Mouse (Mus musculus): ENCODE results near the gene Serpinb2. TPM values are rescaled to one million over a fixed set of nuclear protein-coding genes. Genes with fewer than 3 reads are reported as not detected.
A peak's percentile ranks its signal among the peaks of the same experiment; 100 is the strongest.

Gene Serpinb2
- total and polyA plus RNA-seq, 2 experiments from 2014 or later, result 0.07 to 0.22 TPM

DNA sequence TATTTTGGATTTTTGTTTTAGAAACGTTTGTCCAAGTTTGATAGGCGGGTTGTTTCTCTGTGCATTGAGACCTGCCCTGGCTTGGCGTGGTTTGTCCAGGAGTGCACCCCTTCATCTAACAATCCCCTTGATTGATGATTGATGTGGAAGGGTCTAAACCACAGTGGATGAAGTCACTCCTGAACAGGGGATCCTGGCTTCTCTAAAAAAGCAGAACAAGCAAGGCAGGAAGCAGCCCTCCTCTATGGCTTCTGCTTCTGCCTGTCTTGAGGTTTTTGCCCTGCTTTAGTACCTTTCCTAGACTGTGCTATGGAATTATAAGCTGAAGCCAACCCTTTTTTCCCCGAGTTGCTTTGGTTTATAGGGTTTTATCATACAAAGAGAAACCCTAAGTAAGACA is 14.4 kb downstream of the Serpinb2 start:
- no peaks in the 10 kb centered on the region for H3K27me3 ChIP-seq (ENCODE audit: insufficient read depth, low read length)
- no peak for DNase-seq (ENCODE audit: low spot score)
- no peak overlapping the region for H3K9ac ChIP-seq (replicated peaks; ENCODE audit: low read length, poor library complexity, severe bottlenecking)
- no peak for TF ChIP-seq CTCF (IDR thresholded peaks at IDR 0.05)
- H3K27ac ChIP-seq (ENCODE audit: low read depth, low read length), result no peak overlapping the region
- no peaks in the 10 kb centered on the region for H3K36me3 ChIP-seq (ENCODE audit: insufficient read depth, low read length)
- no peaks in the 10 kb centered on the region for H3K9me3 ChIP-seq (ENCODE audit: low read length)
- H3K4me3 ChIP-seq (ENCODE audit: low read depth, low read length), result no peak overlapping the region
- H3K4me1 ChIP-seq (ENCODE audit: insufficient read depth, low read length), result no peaks in the 10 kb centered on the region
- H3K4me2 ChIP-seq (ENCODE audit: low read depth, low read length, poor library complexity, severe bottlenecking), result no peak overlapping the region
- ATAC-seq (ENCODE audit: low FRiP score), result no peak
- 80% methylated on average over 4 of the region's 4 CpGs for WGBS

- no peak overlapping the region for H3K9ac ChIP-seq (replicated peaks; ENCODE audit: low read length, poor library complexity, severe bottlenecking)
- no peaks in the 10 kb centered on the region for H3K9me3 ChIP-seq (ENCODE audit: low read length)
- no peak overlapping the region for H3K4me3 ChIP-seq (ENCODE audit: low read depth, low read length)
- 57% methylated on average over 3 of the region's 3 CpGs for WGBS
- H3K27me3 ChIP-seq (ENCODE audit: insufficient read depth, low read length), result no peaks in the 10 kb centered on the region
- no peak for TF ChIP-seq CTCF (IDR thresholded peaks at IDR 0.05)
- ATAC-seq (ENCODE audit: low FRiP score), result no peak
- no peak overlapping the region for H3K27ac ChIP-seq (ENCODE audit: low read depth, low read length)
- H3K4me1 ChIP-seq (ENCODE audit: insufficient read depth, low read length), result no peaks in the 10 kb centered on the region
- DNase-seq (ENCODE audit: low spot score), result no peak
- H3K4me2 ChIP-seq (ENCODE audit: low read depth, low read length, poor library complexity, severe bottlenecking), result no peak overlapping the region
- no peaks in the 10 kb centered on the region for H3K36me3 ChIP-seq (ENCODE audit: insufficient read depth, low read length)
Observed at GRCm38 (mm10) chr1:107528325-107529078, 17.3 kb downstream of the Serpinb2 start.

GRCm38 (mm10) chr1:107529365-107530052 is 18.3 kb downstream of the Serpinb2 start:
- H3K27ac ChIP-seq (ENCODE audit: low read depth, low read length), result no peak overlapping the region
- no peaks in the 10 kb centered on the region for H3K27me3 ChIP-seq (ENCODE audit: insufficient read depth, low read length)
- WGBS, result 30% methylated on average over 5 of the region's 5 CpGs
- no peaks in the 10 kb centered on the region for H3K9me3 ChIP-seq (ENCODE audit: low read length)
- no peak overlapping the region for H3K4me3 ChIP-seq (ENCODE audit: low read depth, low read length)
- H3K4me2 ChIP-seq (ENCODE audit: low read depth, low read length, poor library complexity, severe bottlenecking), result no peak overlapping the region
- peak; percentile 52; the same call in 1 of the 2 replicates for ATAC-seq (ENCODE audit: low FRiP score)
- no peaks in the 10 kb centered on the region for H3K36me3 ChIP-seq (ENCODE audit: insufficient read depth, low read length)
- DNase-seq (ENCODE audit: low spot score), result no peak
- no peak overlapping the region for H3K9ac ChIP-seq (replicated peaks; ENCODE audit: low read length, poor library complexity, severe bottlenecking)
- no peaks in the 10 kb centered on the region for H3K4me1 ChIP-seq (ENCODE audit: insufficient read depth, low read length)
- TF ChIP-seq CTCF (IDR thresholded peaks at IDR 0.05), result no peak

- no peaks in the 10 kb centered on the region for H3K27me3 ChIP-seq (ENCODE audit: insufficient read depth, low read length)
- 84% methylated on average over 3 of the region's 3 CpGs for WGBS
- H3K9me3 ChIP-seq (ENCODE audit: low read length), result no peaks in the 10 kb centered on the region
- no peaks in the 10 kb centered on the region for H3K36me3 ChIP-seq (ENCODE audit: insufficient read depth, low read length)
- DNase-seq (ENCODE audit: low spot score), result no peak
- no peak for ATAC-seq (ENCODE audit: low FRiP score)
- H3K4me1 ChIP-seq (ENCODE audit: insufficient read depth, low read length), result no peaks in the 10 kb centered on the region
- no peak for TF ChIP-seq CTCF (IDR thresholded peaks at IDR 0.05)
- H3K4me2 ChIP-seq (ENCODE audit: low read depth, low read length, poor library complexity, severe bottlenecking), result no peak overlapping the region
- no peak overlapping the region for H3K27ac ChIP-seq (ENCODE audit: low read depth, low read length)
- H3K4me3 ChIP-seq (ENCODE audit: low read depth, low read length), result no peak overlapping the region
- H3K9ac ChIP-seq (replicated peaks; ENCODE audit: low read length, poor library complexity, severe bottlenecking), result no peak overlapping the region
Observed at GRCm38 (mm10) chr1:107533736-107534135, 22.5 kb downstream of the Serpinb2 start.

- H3K27me3 ChIP-seq (ENCODE audit: insufficient read depth, low read length), result no peaks in the 10 kb centered on the region
- no peaks in the 10 kb centered on the region for H3K9me3 ChIP-seq (ENCODE audit: low read length)
- H3K36me3 ChIP-seq (ENCODE audit: insufficient read depth, low read length), result no peaks in the 10 kb centered on the region
- ATAC-seq (ENCODE audit: low FRiP score) (no peak), DNase-seq (ENCODE audit: low spot score) (no peak)
- no peak overlapping the region for H3K27ac ChIP-seq (ENCODE audit: low read depth, low read length)
- WGBS, result 85% methylated on average over 1 of the region's 1 CpGs
- H3K4me3 ChIP-seq (ENCODE audit: low read depth, low read length), result no peak overlapping the region
- H3K4me2 ChIP-seq (ENCODE audit: low read depth, low read length, poor library complexity, severe bottlenecking), result no peak overlapping the region
- no peak for TF ChIP-seq CTCF (IDR thresholded peaks at IDR 0.05)
- no peak overlapping the region for H3K9ac ChIP-seq (replicated peaks; ENCODE audit: low read length, poor library complexity, severe bottlenecking)
- no peaks in the 10 kb centered on the region for H3K4me1 ChIP-seq (ENCODE audit: insufficient read depth, low read length)
Observed at GRCm38 (mm10) chr1:107537435-107537834, 26.2 kb downstream of the Serpinb2 start.

DNA sequence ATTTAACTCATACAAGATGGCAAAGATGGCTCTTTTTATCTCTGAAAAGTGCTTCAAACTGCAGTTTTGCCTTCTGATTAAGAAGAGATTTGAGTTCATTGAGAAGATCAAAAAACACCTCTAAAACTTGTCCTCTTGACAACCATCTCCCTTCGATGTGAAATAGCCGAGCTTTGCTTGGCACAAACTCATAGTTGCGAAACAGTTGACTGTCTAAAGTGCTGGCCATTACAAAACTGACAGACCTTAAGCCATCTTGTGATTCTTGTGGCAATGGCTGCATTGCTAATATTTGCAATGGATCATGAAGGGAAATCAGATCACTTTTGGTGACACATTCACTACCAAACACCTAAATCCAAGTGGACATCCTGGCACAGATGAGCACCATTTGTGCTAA is 48.3 kb downstream of the Serpinb2 start:
- DNase-seq (ENCODE audit: low spot score), result no peak
- H3K36me3 ChIP-seq (ENCODE audit: insufficient read depth, low read length), result no peaks in the 10 kb centered on the region
- H3K4me1 ChIP-seq (ENCODE audit: insufficient read depth, low read length), result no peaks in the 10 kb centered on the region
- H3K27me3 ChIP-seq (ENCODE audit: insufficient read depth, low read length), result no peaks in the 10 kb centered on the region
- H3K9ac ChIP-seq (replicated peaks; ENCODE audit: low read length, poor library complexity, severe bottlenecking), result no peak overlapping the region
- TF ChIP-seq CTCF (IDR thresholded peaks at IDR 0.05), result no peak
- no peaks in the 10 kb centered on the region for H3K9me3 ChIP-seq (ENCODE audit: low read length)
- H3K4me2 ChIP-seq (ENCODE audit: low read depth, low read length, poor library complexity, severe bottlenecking), result no peak overlapping the region
- WGBS, result 83% methylated on average over 3 of the region's 3 CpGs
- H3K27ac ChIP-seq (ENCODE audit: low read depth, low read length), result no peak overlapping the region
- H3K4me3 ChIP-seq (ENCODE audit: low read depth, low read length), result no peak overlapping the region
- ATAC-seq (ENCODE audit: low FRiP score), result no peak
